Mouse (Mus musculus) ES-E14 (cell line): ENCODE measurements around the gene Gpr3. TPM values are rescaled to one million over a fixed set of nuclear protein-coding genes. Genes with fewer than 3 reads are reported as not detected.
A peak's percentile ranks its signal among the peaks of the same experiment; 100 is the strongest.

ENCODE experiments used
- DNase-seq: peaks from one replicate; pipeline ENCODE4 v3.0.0-alpha.2; 2013; ENCODE audit warnings: low read depth, low spot score
- H3K27ac ChIP-seq: 2 replicates; pipeline ENCODE4 v1.5.1; 2012; ENCODE audit warnings: low read depth, mild to moderate bottlenecking, low read length, moderate library complexity, mixed read lengths; ENCODE audit not compliant: poor library complexity, insufficient read depth, severe bottlenecking
- H3K36me3 ChIP-seq: 2 replicates; pipeline ENCODE4 v1.6.1; 2012; ENCODE audit warnings: mild to moderate bottlenecking, low read length, moderate library complexity, mixed read lengths; ENCODE audit not compliant: control insufficient read depth, poor library complexity, insufficient read depth, severe bottlenecking
- H3K4me1 ChIP-seq, 2 experiments: fragments of 150-350 bp in 1 of 2; sonication (generic) in 1 of 2; 2 replicates each; pipeline ENCODE4 v1.6.1; 2012; ENCODE audit warnings: low read length in 2 of 2, mild to moderate bottlenecking in 1 of 2, mixed read lengths in 1 of 2; ENCODE audit not compliant: control insufficient read depth in 2 of 2, insufficient read depth in 2 of 2, poor library complexity in 1 of 2
- H3K4me3 ChIP-seq, 2 experiments: fragments of 150-350 bp in 1 of 2; sonication (generic) in 1 of 2; 2 replicates each; pipeline ENCODE4 v1.5.1; 2012; ENCODE audit warnings: low read length in 2 of 2, low read depth in 1 of 2, mild to moderate bottlenecking in 1 of 2, mixed read lengths in 1 of 2; ENCODE audit not compliant: insufficient read depth in 1 of 2, poor library complexity in 1 of 2, severe bottlenecking in 1 of 2
- H3K9ac ChIP-seq: 2 replicates; pipeline ENCODE4 v1.6.1; 2012; ENCODE audit warnings: low read depth, mild to moderate bottlenecking, low read length, mixed read lengths; ENCODE audit not compliant: poor library complexity, insufficient read depth, severe bottlenecking
- H3K9me3 ChIP-seq: fragments of 150-350 bp; sonication (generic); 2 replicates; pipeline ENCODE4 v1.6.1; 2012; ENCODE audit warnings: low read depth, mild to moderate bottlenecking, low read length; ENCODE audit not compliant: control insufficient read depth, insufficient read depth
- CHD2 ChIP-seq: IDR thresholded peaks from 2 replicates; pipeline ENCODE4 v1.6.1; 2014; ENCODE audit warnings: mild to moderate bottlenecking, low read depth, low read length, inconsistent platforms
- HCFC1 ChIP-seq: IDR thresholded peaks from 2 replicates; pipeline ENCODE4 v1.6.1; 2012; ENCODE audit warnings: low read length, inconsistent platforms, borderline replicate concordance; ENCODE audit not compliant: insufficient read depth
- MAFK ChIP-seq: IDR thresholded peaks from 2 replicates; pipeline ENCODE4 v1.6.1; 2014; ENCODE audit warnings: mild to moderate bottlenecking, low read depth, low read length, inconsistent platforms; ENCODE audit not compliant: insufficient read depth
- ZC3H11A ChIP-seq: IDR thresholded peaks from 2 replicates; pipeline ENCODE4 v1.6.1; 2012; ENCODE audit warnings: low read depth, mild to moderate bottlenecking, inconsistent platforms, low read length, borderline replicate concordance
- ZNF384 ChIP-seq: IDR thresholded peaks from 2 replicates; pipeline ENCODE4 v1.6.1; 2012; ENCODE audit warnings: low read depth, low read length, inconsistent platforms
- in situ Hi-C, 2 experiments: fragments of 600-800 bp; cut with MboI; formaldehyde crosslinking; loops; one replicate each; pipeline ENCODE4 v1.15.1; 2025; ENCODE audit warnings: low sequenced_read_pairs in 2 of 2, inconsistent platforms in 1 of 2; ENCODE audit not compliant: unreplicated experiment in 2 of 2
- total RNA-seq: library from RNA; depleted of rRNA; stranded (reverse); fragments of 300-350 nt; gene quantifications from 2 replicates; pipeline ENCODE4 v1.2.3, GENCODE M21; 2012

The Gpr3 gene
- total RNA-seq, 1 experiment, result 0.85 TPM

GRCm38 (mm10) chr4:133212562-133213267, 379 bp upstream of the Gpr3 start:
- H3K9me3 ChIP-seq, result no peaks in the 10 kb centered on the region
- no peak for DNase-seq
- H3K36me3 ChIP-seq, result no peaks in the 10 kb centered on the region
- H3K4me3 ChIP-seq, result peak overlapping the region; percentile 77 to 87
- in situ Hi-C loops, result no loop called here
- peaks cover 0 to 12% of the 10 kb centered on the region in 2 experiments; a peak in 1 of 4 replicates for H3K4me1 ChIP-seq
- no peak overlapping the region for H3K27ac ChIP-seq
- TF ChIP-seq CHD2 (no peak), MAFK (no peak), HCFC1 (no peak), ZNF384 (no peak), ZC3H11A (no peak)
- no peak overlapping the region for H3K9ac ChIP-seq

GRCm38 (mm10) chr4:133210788-133211390, 1.4 kb downstream of the Gpr3 start:
- Histone ChIP-seq H3K4me3 (no peak overlapping the region), H3K4me1 (peaks cover 0 to 12% of the 10 kb centered on the region in 2 experiments; a peak in 1 of 4 replicates), H3K36me3 (no peaks in the 10 kb centered on the region), H3K27ac (no peak overlapping the region), H3K9me3 (no peaks in the 10 kb centered on the region), H3K9ac (no peak overlapping the region)
- in situ Hi-C loops, result no loop called here
- DNase-seq, result no peak
- TF ChIP-seq CHD2, result no peak
- TF ChIP-seq HCFC1, result no peak
- TF ChIP-seq ZC3H11A, result no peak

GRCm38 (mm10) chr4:133210023-133210787, 2.1 kb downstream of the Gpr3 start:
- H3K4me1 ChIP-seq, result peaks cover 0 to 12% of the 10 kb centered on the region in 2 experiments; a peak in 1 of 4 replicates
- TF ChIP-seq ZNF384 (no peak), HCFC1 (no peak), ZC3H11A (no peak), CHD2 (no peak), MAFK (no peak)
- H3K9ac ChIP-seq, result no peak overlapping the region
- in situ Hi-C loops, result no loop called here
- DNase-seq, result no peak
- H3K27ac ChIP-seq, result no peak overlapping the region
- H3K4me3 ChIP-seq, result no peak overlapping the region
- H3K36me3 ChIP-seq, result no peaks in the 10 kb centered on the region
- H3K9me3 ChIP-seq, result no peaks in the 10 kb centered on the region

GRCm38 (mm10) chr4:133209366-133209765, 3.0 kb downstream of the Gpr3 start:
- H3K4me3 ChIP-seq, result no peak overlapping the region
- TF ChIP-seq MAFK (no peak), CHD2 (no peak), ZC3H11A (0 out of 2 replicates have a peak, but pooled peaks have one; percentile 40), ZNF384 (peak; percentile 97)
- in situ Hi-C loops, result no loop called here
- H3K9ac ChIP-seq, result no peak overlapping the region
- H3K27ac ChIP-seq, result no peak overlapping the region
- no peaks in the 10 kb centered on the region for H3K36me3 ChIP-seq
- H3K4me1 ChIP-seq, result peaks cover 0 to 14% of the 10 kb centered on the region in 2 experiments; a peak in 1 of 4 replicates
- H3K9me3 ChIP-seq, result no peaks in the 10 kb centered on the region
- no peak for DNase-seq
